Mouse (Mus musculus): ENCODE data around the gene Nop9. TPM values are rescaled to one million over a fixed set of nuclear protein-coding genes. Genes with fewer than 3 reads are reported as not detected.
"Not testable (repeated sequence)": the region's sequence is repeated elsewhere in the genome, so short reads cannot be mapped to it uniquely, and the experiment has no call there.

Gene Nop9
- total and polyA plus RNA-seq, 3 experiments = 38.5 to 92.1 (median 89.1) TPM

DNA sequence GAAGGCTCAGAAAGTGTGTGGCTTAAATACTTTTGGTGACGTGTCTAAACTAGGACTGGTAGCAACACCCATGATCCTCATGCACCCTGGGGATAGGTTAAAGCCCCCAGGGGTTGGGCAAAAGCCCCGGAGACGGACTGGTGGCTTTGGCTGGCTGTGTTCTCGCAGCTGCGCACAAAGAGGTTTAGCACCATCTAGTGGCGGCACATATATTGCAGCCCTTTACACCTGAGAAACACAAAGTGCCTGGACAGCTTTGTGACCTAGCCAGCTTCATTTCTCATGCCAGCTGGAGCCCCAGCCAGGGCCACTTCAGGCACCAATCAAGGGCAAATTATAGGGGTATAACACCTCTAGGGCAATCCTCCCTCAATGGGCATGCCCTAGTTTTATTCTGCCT, 14.7 kb downstream of the Nop9 start:
- H3K9me3 ChIP-seq (replicated peaks; ENCODE audit: low read length); H3K79me2 ChIP-seq (replicated peaks; ENCODE audit: control insufficient read depth, extremely low read depth, insufficient read depth, poor library complexity, severe bottlenecking); H3K4me3 ChIP-seq (replicated peaks in 1 of 3; ENCODE audit: low read depth in 2 of 3, low read length in 2 of 3, poor library complexity in 1 of 3); in situ Hi-C loops (cut with MboI; ENCODE audit: low pct_ligation_motif_present, low pct_unique_long_range_greater_than_20kb, low sequenced_read_pairs); dilution Hi-C loops (cut with MboI; ENCODE audit: extremely low pct_ligation_motif_present, extremely low pct_unique_long_range_greater_than_20kb, low sequenced_read_pairs); H3K27ac ChIP-seq (ENCODE audit: insufficient read depth, low read depth); H3K27me3 ChIP-seq (replicated peaks): not testable (repeated sequence)
- peak; percentile 65 for TF ChIP-seq RAD21 (IDR thresholded peaks at IDR 0.05; ENCODE audit: low read depth, low read length)
- TF ChIP-seq NRF1 (IDR thresholded peaks at IDR 0.05; ENCODE audit: low read depth, low read length) = peak; percentile 76
- TF ChIP-seq NELFE (IDR thresholded peaks at IDR 0.05; ENCODE audit: low read depth, low read length) = peak; percentile 25; the same call in 1 of the 2 replicates
- 0 out of 2 replicates have a peak, but pooled peaks have one; percentile 27 for TF ChIP-seq MAZ (IDR thresholded peaks at IDR 0.05; ENCODE audit: low read depth, low read length)
- TF ChIP-seq CTCF (conservative IDR thresholded peaks at IDR 0.05 in 1 of 2, IDR thresholded peaks at IDR 0.05 in 1 of 2; ENCODE audit: low read depth in 2 of 2, low read length in 2 of 2) = peak; percentile 48 to 73; a peak in 3 of 4 replicates
- peak; percentile 64 for TF ChIP-seq SMC3 (IDR thresholded peaks at IDR 0.05; ENCODE audit: low read depth, low read length)
- Histone ChIP-seq H3K4me2 (ENCODE audit: insufficient read depth, low read depth, poor library complexity, severe bottlenecking) (peak overlapping the region; percentile 75; the same call in 1 of the 2 replicates), H3K4me1 (ENCODE audit: control insufficient read depth in 1 of 2, insufficient read depth in 2 of 2) (peaks cover 8 to 26% of the 10 kb centered on the region in 2 experiments; a peak in 3 of 4 replicates), H3K9ac (ENCODE audit: insufficient read depth, low read depth) (peak overlapping the region; percentile 70; the same call in 1 of the 2 replicates), H3K36me3 (replicated peaks in 1 of 2; ENCODE audit: control insufficient read depth in 1 of 2, insufficient read depth in 1 of 2, low read length in 1 of 2) (peaks cover 13 to 29% of the 10 kb centered on the region in 2 experiments)
- DNase-seq (ENCODE audit: extremely low read depth) = peak; percentile 76

- dilution Hi-C loops (cut with MboI; ENCODE audit: extremely low pct_ligation_motif_present, extremely low pct_unique_long_range_greater_than_20kb, low sequenced_read_pairs) (no loop called here), in situ Hi-C loops (cut with MboI; ENCODE audit: low pct_ligation_motif_present, low pct_unique_long_range_greater_than_20kb, low sequenced_read_pairs) (no loop called here)
- no peak for DNase-seq (ENCODE audit: extremely low read depth)
- H3K4me2 ChIP-seq (ENCODE audit: insufficient read depth, low read depth, poor library complexity, severe bottlenecking) = no peak within 1 kb of the TSS
- no peaks in the 10 kb centered on the region for H3K79me2 ChIP-seq (replicated peaks; ENCODE audit: control insufficient read depth, extremely low read depth, insufficient read depth, poor library complexity, severe bottlenecking)
- no peak within 1 kb of the TSS for H3K27ac ChIP-seq (ENCODE audit: insufficient read depth, low read depth)
- H3K4me3 ChIP-seq (replicated peaks in 1 of 3; ENCODE audit: low read depth in 2 of 3, low read length in 2 of 3, poor library complexity in 1 of 3) = no peak within 1 kb of the TSS
- no peaks in the 10 kb centered on the region for H3K9me3 ChIP-seq (replicated peaks; ENCODE audit: low read length)
- TF ChIP-seq CTCF (conservative IDR thresholded peaks at IDR 0.05 in 1 of 2, IDR thresholded peaks at IDR 0.05 in 1 of 2; ENCODE audit: low read depth in 2 of 2, low read length in 2 of 2) = no peak
- no peak for TF ChIP-seq NELFE (IDR thresholded peaks at IDR 0.05; ENCODE audit: low read depth, low read length)
- TF ChIP-seq CHD1 (IDR thresholded peaks at IDR 0.05; ENCODE audit: low read depth, low read length) = no peak
- H3K27me3 ChIP-seq (replicated peaks) = no peaks in the 10 kb centered on the region
- peaks cover 3 to 19% of the 10 kb centered on the region in 2 experiments for H3K36me3 ChIP-seq (replicated peaks in 1 of 2; ENCODE audit: control insufficient read depth in 1 of 2, insufficient read depth in 1 of 2, low read length in 1 of 2)
- no peak within 1 kb of the TSS for H3K9ac ChIP-seq (ENCODE audit: insufficient read depth, low read depth)
- peaks cover 8 to 31% of the 10 kb centered on the region in 2 experiments; a peak in 3 of 4 replicates for H3K4me1 ChIP-seq (ENCODE audit: control insufficient read depth in 1 of 2, insufficient read depth in 2 of 2)
Measured at GRCm38 (mm10) chr14:55761163-55761562, 15.7 kb downstream of the Nop9 start, which contains the start of gene Ltb4r2. Gene Ltb4r2 (plus strand): TSS chr14:55761428.

DNA sequence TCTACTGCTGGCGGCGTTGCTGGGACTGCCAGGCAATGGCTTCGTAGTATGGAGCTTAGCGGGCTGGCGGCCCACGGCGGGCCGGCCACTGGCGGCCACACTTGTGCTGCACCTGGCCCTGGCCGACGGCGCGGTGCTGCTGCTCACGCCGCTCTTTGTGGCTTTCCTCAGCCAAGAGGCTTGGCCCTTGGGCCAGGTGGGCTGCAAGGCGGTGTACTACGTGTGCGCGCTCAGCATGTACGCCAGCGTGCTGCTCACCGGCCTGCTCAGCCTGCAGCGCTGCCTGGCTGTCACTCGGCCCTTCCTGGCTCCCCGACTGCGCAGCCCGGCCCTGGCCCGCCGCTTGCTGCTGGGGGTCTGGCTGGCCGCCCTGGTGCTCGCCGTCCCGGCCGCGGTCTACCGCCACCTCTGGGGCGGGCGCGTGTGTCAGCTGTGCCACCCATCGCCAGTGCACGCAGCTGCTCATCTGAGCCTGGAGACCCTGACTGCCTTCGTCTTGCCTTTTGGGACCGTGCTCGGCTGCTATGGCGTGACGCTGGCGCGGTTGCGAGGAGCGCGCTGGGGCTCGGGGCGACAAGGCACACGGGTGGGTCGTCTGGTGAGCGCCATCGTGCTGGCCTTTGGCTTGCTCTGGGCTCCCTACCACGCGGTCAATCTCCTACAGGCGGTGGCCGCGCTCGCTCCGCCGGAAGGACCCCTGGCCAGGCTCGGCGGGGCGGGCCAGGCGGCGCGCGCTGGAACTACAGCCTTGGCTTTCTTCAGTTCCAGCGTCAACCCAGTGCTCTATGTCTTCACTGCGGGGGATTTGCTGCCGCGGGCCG, 16.7 kb downstream of the Nop9 start:
- no peak for DNase-seq (ENCODE audit: extremely low read depth)
- no peak overlapping the region for H3K4me3 ChIP-seq (replicated peaks in 1 of 3; ENCODE audit: low read depth in 2 of 3, low read length in 2 of 3, poor library complexity in 1 of 3)
- H3K36me3 ChIP-seq (replicated peaks in 1 of 2; ENCODE audit: control insufficient read depth in 1 of 2, insufficient read depth in 1 of 2, low read length in 1 of 2) = peaks cover 0 to 13% of the 10 kb centered on the region in 2 experiments
- no peaks in the 10 kb centered on the region for H3K79me2 ChIP-seq (replicated peaks; ENCODE audit: control insufficient read depth, extremely low read depth, insufficient read depth, poor library complexity, severe bottlenecking)
- no peak overlapping the region for H3K9ac ChIP-seq (ENCODE audit: insufficient read depth, low read depth)
- H3K9me3 ChIP-seq (replicated peaks; ENCODE audit: low read length) = no peaks in the 10 kb centered on the region
- dilution Hi-C loops (cut with MboI; ENCODE audit: extremely low pct_ligation_motif_present, extremely low pct_unique_long_range_greater_than_20kb, low sequenced_read_pairs) = no loop called here
- no peak overlapping the region for H3K27ac ChIP-seq (ENCODE audit: insufficient read depth, low read depth)
- no peak overlapping the region for H3K4me2 ChIP-seq (ENCODE audit: insufficient read depth, low read depth, poor library complexity, severe bottlenecking)
- no peaks in the 10 kb centered on the region for H3K27me3 ChIP-seq (replicated peaks)
- TF ChIP-seq MXI1 (IDR thresholded peaks at IDR 0.05; ENCODE audit: low read depth, low read length) (no peak), MYC (IDR thresholded peaks at IDR 0.05; ENCODE audit: low read depth, low read length) (no peak)
- peaks cover 8 to 31% of the 10 kb centered on the region in 2 experiments; a peak in 3 of 4 replicates for H3K4me1 ChIP-seq (ENCODE audit: control insufficient read depth in 1 of 2, insufficient read depth in 2 of 2)
- in situ Hi-C loops (cut with MboI; ENCODE audit: low pct_ligation_motif_present, low pct_unique_long_range_greater_than_20kb, low sequenced_read_pairs) = no loop called here
